Mouse (Mus musculus): ENCODE measurements around the gene Rbm4b. TPM values are rescaled to one million over a fixed set of nuclear protein-coding genes. Genes with fewer than 3 reads are reported as not detected.

Rbm4b gene
- total and polyA plus RNA-seq, 3 experiments: 7.0 to 11.1 TPM; not detected in 1

DNA sequence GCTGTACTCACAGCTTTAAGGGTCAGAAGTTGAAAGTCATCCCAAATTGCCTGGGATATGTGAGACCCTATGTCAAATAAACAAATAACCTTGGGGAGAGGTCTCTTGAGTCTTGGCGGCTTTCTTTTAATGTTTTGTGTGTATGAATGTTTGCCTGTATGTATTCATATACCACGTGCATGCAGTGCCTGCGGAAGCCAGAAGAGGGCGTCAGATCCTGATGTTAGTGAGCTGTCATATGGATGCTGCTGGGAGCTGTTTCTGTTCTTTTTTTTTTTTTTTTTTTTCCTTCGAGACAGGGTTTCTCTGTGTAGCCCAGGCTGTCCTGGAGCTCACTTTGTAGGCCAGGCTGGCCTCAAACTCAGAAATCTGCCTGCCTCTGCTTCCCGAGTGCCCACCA lies 56.7 kb downstream of the Rbm4b start:
- Histone ChIP-seq H3K4me1 (ENCODE audit: control insufficient read depth in 1 of 2, insufficient read depth in 2 of 2, low read length in 2 of 2) (peaks cover 0 to 3% of the 10 kb centered on the region in 2 experiments; a peak in 2 of 4 replicates), H3K36me3 (ENCODE audit: control insufficient read depth in 1 of 2, insufficient read depth in 2 of 2, low read length in 2 of 2) (peaks cover 2 to 12% of the 10 kb centered on the region in 2 experiments; a peak in 3 of 4 replicates), H3K9me3 (replicated peaks; ENCODE audit: insufficient read depth, low read length) (no peaks in the 10 kb centered on the region), H3K79me2 (ENCODE audit: control insufficient read depth, insufficient read depth, low read length, poor library complexity) (peaks cover 37% of the 10 kb centered on the region), H3K27ac (ENCODE audit: control insufficient read depth, low read depth, low read length) (no peak overlapping the region), H3K4me3 (ENCODE audit: control insufficient read depth in 1 of 2, insufficient read depth in 1 of 2, low read depth in 2 of 2, low read length in 2 of 2) (no peak overlapping the region), H3K9ac (ENCODE audit: control insufficient read depth, low read depth, low read length, poor library complexity, severe bottlenecking) (no peak overlapping the region), H3K27me3 (ENCODE audit: control insufficient read depth in 1 of 2, insufficient read depth in 2 of 2, low read length in 2 of 2) (peaks cover 0 to 3% of the 10 kb centered on the region in 2 experiments; a peak in 2 of 4 replicates)
- DNase-seq (ENCODE audit: low read depth, low spot score): peak; percentile 67
- TF ChIP-seq ZNF384 (IDR thresholded peaks at IDR 0.05; ENCODE audit: low read depth, low read length) (peak; percentile 80), TBP (IDR thresholded peaks at IDR 0.05; ENCODE audit: low read depth, low read length) (no peak), MYB (IDR thresholded peaks at IDR 0.05; ENCODE audit: low read depth, low read length) (no peak), ZKSCAN1 (IDR thresholded peaks at IDR 0.05; ENCODE audit: low read depth, low read length) (no peak), RAD21 (IDR thresholded peaks at IDR 0.05; ENCODE audit: low read depth, low read length) (peak; percentile 31), EP300 (IDR thresholded peaks at IDR 0.05; ENCODE audit: low read depth in 1 of 2, low read length in 2 of 2) (no peak), POLR2AphosphoS5 (IDR thresholded peaks at IDR 0.05; ENCODE audit: borderline replicate concordance, low read depth, low read length) (no peak), TAL1 (IDR thresholded peaks at IDR 0.05; ENCODE audit: low read length) (no peak), RCOR1 (IDR thresholded peaks at IDR 0.05; ENCODE audit: low read depth, low read length) (no peak), CHD1 (IDR thresholded peaks at IDR 0.05; ENCODE audit: low read depth, low read length) (no peak), MAZ (IDR thresholded peaks at IDR 0.05; ENCODE audit: low read depth, low read length) (no peak), BHLHE40 (IDR thresholded peaks at IDR 0.05; ENCODE audit: borderline replicate concordance, low read depth, low read length) (no peak), USF1 (IDR thresholded peaks at IDR 0.05; ENCODE audit: low read depth, low read length) (no peak), NELFE (IDR thresholded peaks at IDR 0.05; ENCODE audit: low read depth, low read length) (no peak), E2F4 (IDR thresholded peaks at IDR 0.05; ENCODE audit: borderline replicate concordance, low read depth, low read length) (no peak), CTCF (IDR thresholded peaks at IDR 0.05 in 2 of 3, conservative IDR thresholded peaks at IDR 0.05 in 1 of 3; ENCODE audit: control insufficient read depth in 1 of 3, insufficient read depth in 1 of 3, low read depth in 2 of 3, low read length in 3 of 3, poor library complexity in 1 of 3, severe bottlenecking in 1 of 3) (peak; percentile 49 to 61 (median 51)), SMC3 (IDR thresholded peaks at IDR 0.05; ENCODE audit: low read depth, low read length) (peak; percentile 39), GATA1 (IDR thresholded peaks at IDR 0.05; ENCODE audit: low read depth, low read length) (no peak), ZC3H11A (IDR thresholded peaks at IDR 0.05; ENCODE audit: low read depth, low read length) (peak; percentile 25; the same call in 1 of the 2 replicates), TCF12 (IDR thresholded peaks at IDR 0.05; ENCODE audit: low read depth, low read length) (no peak), ETS1 (IDR thresholded peaks at IDR 0.05; ENCODE audit: low read depth, low read length) (no peak), NRF1 (IDR thresholded peaks at IDR 0.05; ENCODE audit: insufficient read depth, low read depth, low read length, poor library complexity, severe bottlenecking) (no peak)

Other genes starting within 250 kb of the Rbm4b start
- 5.9 and 7.2 TPM in 2 replicates for gene Pcx, start 246.0 kb upstream of the Rbm4b start, total RNA-seq (2012; rRNA removed)
- gene Pcx, start 246.0 kb upstream of the Rbm4b start, polyA plus RNA-seq (2012; ENCODE audit: insufficient read depth in 1 of 2, insufficient read length in 2 of 2, low read depth in 1 of 2, low replicate concordance in 2 of 2, missing spikeins in 1 of 2): 1 to 10 TPM in 1 of 2 experiments, not detected in 1; 7.9 TPM
- 11.5 and 14.0 TPM in 2 replicates for gene Lrfn4, start 140.8 kb upstream of the Rbm4b start, total RNA-seq (2012; rRNA removed)
- 10 to 100 TPM in 1 of 2 experiments, not detected in 1; 17.5 TPM for gene Lrfn4, start 140.8 kb upstream of the Rbm4b start, polyA plus RNA-seq (2012; ENCODE audit: insufficient read depth in 1 of 2, insufficient read length in 2 of 2, low read depth in 1 of 2, low replicate concordance in 2 of 2, missing spikeins in 1 of 2)
- 37.1 and 43.1 TPM in 2 replicates for gene Rce1, start 130.9 kb upstream of the Rbm4b start, total RNA-seq (2012; rRNA removed)
- gene Rce1, start 130.9 kb upstream of the Rbm4b start, polyA plus RNA-seq (2012; ENCODE audit: insufficient read depth in 1 of 2, insufficient read length in 2 of 2, low read depth in 1 of 2, low replicate concordance in 2 of 2, missing spikeins in 1 of 2): 10 to 100 TPM in 1 of 2 experiments, not detected in 1; 67.8 TPM
- 0.39 and 2.1 TPM in 2 replicates for gene Gm960, start 57.8 kb upstream of the Rbm4b start, total RNA-seq (2012; rRNA removed)
- gene Gm960, start 57.8 kb upstream of the Rbm4b start, polyA plus RNA-seq (2012; ENCODE audit: insufficient read depth in 1 of 2, insufficient read length in 2 of 2, low read depth in 1 of 2, low replicate concordance in 2 of 2, missing spikeins in 1 of 2): 1 to 10 TPM in 1 of 2 experiments, not detected in 1; 2.3 TPM
- 0.20 and 0.31 TPM in 2 replicates for gene Sptbn2, start 45.3 kb upstream of the Rbm4b start, total RNA-seq (2012; rRNA removed)
- gene Sptbn2, start 45.3 kb upstream of the Rbm4b start, polyA plus RNA-seq (2012; ENCODE audit: insufficient read depth in 1 of 2, insufficient read length in 2 of 2, low read depth in 1 of 2, low replicate concordance in 2 of 2, missing spikeins in 1 of 2): under 1 TPM in 1 of 2 experiments, not detected in 1; 0.79 TPM
- 51.6 and 57.1 TPM in 2 replicates for gene Rbm4, start 37.4 kb downstream of the Rbm4b start, total RNA-seq (2012; rRNA removed)
- gene Rbm4, start 37.4 kb downstream of the Rbm4b start, polyA plus RNA-seq (2012; ENCODE audit: insufficient read depth in 1 of 2, insufficient read length in 2 of 2, low read depth in 1 of 2, low replicate concordance in 2 of 2, missing spikeins in 1 of 2): 10 to 100 TPM in 1 of 2 experiments, not detected in 1; 31.4 TPM
- 10.6 and 10.8 TPM in 2 replicates for gene Gm21992, start 55.1 kb downstream of the Rbm4b start, total RNA-seq (2012; rRNA removed)
- gene Gm21992, start 55.1 kb downstream of the Rbm4b start, polyA plus RNA-seq (2012; ENCODE audit: insufficient read depth in 1 of 2, insufficient read length in 2 of 2, low read depth in 1 of 2, low replicate concordance in 2 of 2, missing spikeins in 1 of 2): 10 to 100 TPM in 1 of 2 experiments, not detected in 1; 21.9 TPM
- 44.7 and 49.0 TPM in 2 replicates for gene Rbm14, start 55.1 kb downstream of the Rbm4b start, total RNA-seq (2012; rRNA removed)
- gene Rbm14, start 55.1 kb downstream of the Rbm4b start, polyA plus RNA-seq (2012; ENCODE audit: insufficient read depth in 1 of 2, insufficient read length in 2 of 2, low read depth in 1 of 2, low replicate concordance in 2 of 2, missing spikeins in 1 of 2): 10 to 100 TPM in 1 of 2 experiments, not detected in 1; 82.3 TPM
- 43.3 and 48.3 TPM in 2 replicates for gene Ccs, start 82.8 kb downstream of the Rbm4b start, total RNA-seq (2012; rRNA removed)
- 10 to 100 TPM in 1 of 2 experiments, not detected in 1; 56.6 TPM for gene Ccs, start 82.8 kb downstream of the Rbm4b start, polyA plus RNA-seq (2012; ENCODE audit: insufficient read depth in 1 of 2, insufficient read length in 2 of 2, low read depth in 1 of 2, low replicate concordance in 2 of 2, missing spikeins in 1 of 2)
- 0.04 TPM in 1 of 2 replicates, not detected in the other for gene Ccdc87, start 82.9 kb downstream of the Rbm4b start, total RNA-seq (2012; rRNA removed)
- under 1 TPM in 1 of 2 experiments, not detected in 1; 0.06 TPM for gene Ccdc87, start 82.9 kb downstream of the Rbm4b start, polyA plus RNA-seq (2012; ENCODE audit: insufficient read depth in 1 of 2, insufficient read length in 2 of 2, low read depth in 1 of 2, low replicate concordance in 2 of 2, missing spikeins in 1 of 2)
- gene Ctsf, start 98.6 kb downstream of the Rbm4b start, total RNA-seq (2012; rRNA removed): not detected in 2 replicates
- gene Ctsf, start 98.6 kb downstream of the Rbm4b start, polyA plus RNA-seq (2012; ENCODE audit: insufficient read depth in 1 of 2, insufficient read length in 2 of 2, low read depth in 1 of 2, low replicate concordance in 2 of 2, missing spikeins in 1 of 2): not detected
- gene Actn3, start 121.4 kb downstream of the Rbm4b start, total RNA-seq (2012; rRNA removed): 1.0 and 1.3 TPM in 2 replicates
- gene Actn3, start 121.4 kb downstream of the Rbm4b start, polyA plus RNA-seq (2012; ENCODE audit: insufficient read depth in 1 of 2, insufficient read length in 2 of 2, low read depth in 1 of 2, low replicate concordance in 2 of 2, missing spikeins in 1 of 2): under 1 TPM in 1 of 2 experiments, not detected in 1; 0.65 TPM
- 12.9 and 15.8 TPM in 2 replicates for gene Zdhhc24, start 122.2 kb downstream of the Rbm4b start, total RNA-seq (2012; rRNA removed)
- gene Zdhhc24, start 122.2 kb downstream of the Rbm4b start, polyA plus RNA-seq (2012; ENCODE audit: insufficient read depth in 1 of 2, insufficient read length in 2 of 2, low read depth in 1 of 2, low replicate concordance in 2 of 2, missing spikeins in 1 of 2): 10 to 100 TPM in 1 of 2 experiments, not detected in 1; 21.1 TPM
- 1.2 and 1.4 TPM in 2 replicates for gene Bbs1, start 150.1 kb downstream of the Rbm4b start, total RNA-seq (2012; rRNA removed)
- 1 to 10 TPM in 1 of 2 experiments, not detected in 1; 1.9 TPM for gene Bbs1, start 150.1 kb downstream of the Rbm4b start, polyA plus RNA-seq (2012; ENCODE audit: insufficient read depth in 1 of 2, insufficient read length in 2 of 2, low read depth in 1 of 2, low replicate concordance in 2 of 2, missing spikeins in 1 of 2)
- 58.7 and 59.4 TPM in 2 replicates for gene Dpp3, start 171.8 kb downstream of the Rbm4b start, total RNA-seq (2012; rRNA removed)
- gene Dpp3, start 171.8 kb downstream of the Rbm4b start, polyA plus RNA-seq (2012; ENCODE audit: insufficient read depth in 1 of 2, insufficient read length in 2 of 2, low read depth in 1 of 2, low replicate concordance in 2 of 2, missing spikeins in 1 of 2): 10 to 100 TPM in 1 of 2 experiments, not detected in 1; 82.7 TPM
- 0.08 TPM in 1 of 2 replicates, not detected in the other for gene Peli3, start 186.6 kb downstream of the Rbm4b start, total RNA-seq (2012; rRNA removed)
- under 1 TPM in 1 of 2 experiments, not detected in 1; 0.33 TPM for gene Peli3, start 186.6 kb downstream of the Rbm4b start, polyA plus RNA-seq (2012; ENCODE audit: insufficient read depth in 1 of 2, insufficient read length in 2 of 2, low read depth in 1 of 2, low replicate concordance in 2 of 2, missing spikeins in 1 of 2)
- 98.5 and 108 TPM in 2 replicates for gene Mrpl11, start 205.7 kb downstream of the Rbm4b start, total RNA-seq (2012; rRNA removed)
- 100 to 1,000 TPM; 124 to 317 TPM for gene Mrpl11, start 205.7 kb downstream of the Rbm4b start, polyA plus RNA-seq (2012; ENCODE audit: insufficient read depth in 1 of 2, insufficient read length in 2 of 2, low read depth in 1 of 2, low replicate concordance in 2 of 2, missing spikeins in 1 of 2)
- gene Npas4, start 233.8 kb downstream of the Rbm4b start, total RNA-seq (2012; rRNA removed): not detected in 2 replicates
- gene Npas4, start 233.8 kb downstream of the Rbm4b start, polyA plus RNA-seq (2012; ENCODE audit: insufficient read depth in 1 of 2, insufficient read length in 2 of 2, low read depth in 1 of 2, low replicate concordance in 2 of 2, missing spikeins in 1 of 2): not detected